Mouse (Mus musculus): ENCODE results near the gene Hs3st4. TPM values are rescaled to one million over a fixed set of nuclear protein-coding genes. Genes with fewer than 3 reads are reported as not detected.
A peak's percentile ranks its signal among the peaks of the same experiment; 100 is the strongest.

Hs3st4 gene
- 0.18 and 0.22 TPM in 2 replicates for polyA plus RNA-seq (2014; fragmentation: Nextera tagmentation; extraction: Ambion mirVana)

DNA sequence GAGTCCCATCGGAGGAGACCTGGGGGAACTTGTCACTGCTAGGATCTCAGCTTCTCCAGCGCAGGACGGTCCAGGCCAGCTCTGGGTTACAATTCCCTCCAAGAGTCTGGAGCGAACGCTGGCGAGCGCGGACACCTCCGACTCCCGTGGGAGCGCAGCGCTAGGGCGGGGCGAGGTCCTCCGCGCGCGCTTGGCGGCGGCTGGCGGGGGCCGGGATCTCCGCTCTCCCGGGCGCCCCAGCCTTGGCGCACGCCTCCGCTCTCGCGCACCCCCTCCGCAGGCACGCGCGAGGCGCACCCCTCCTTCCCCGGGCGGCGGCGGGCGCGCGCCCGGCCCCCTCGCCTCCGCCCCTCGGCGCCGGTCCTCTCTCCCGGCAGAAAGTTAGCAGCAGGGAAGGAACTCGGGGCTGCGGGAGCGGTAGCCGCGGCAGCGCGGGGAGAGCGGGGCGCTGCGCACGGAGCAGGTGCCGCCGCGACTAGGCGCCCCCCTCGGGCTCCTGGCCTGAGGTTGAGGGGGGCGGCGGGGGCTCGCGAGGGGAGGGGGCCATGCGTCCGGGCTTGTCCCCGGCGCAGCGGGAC is at the start of gene Hs3st4:
Gene Hs3st4 (plus strand): TSS at position 409 of the 578 bp plus-strand sequence.
- under 1% methylated on average over 54 of the region's 74 CpGs for WGBS
- DNase-seq (ENCODE audit: low spot score, missing footprints) (peak; percentile 92), ATAC-seq (ENCODE audit: low FRiP score) (peak; percentile 61)
- Histone ChIP-seq H3K36me3 (ENCODE audit: control insufficient read depth, insufficient read depth, low read length) (no peaks in the 10 kb centered on the region), H3K27ac (ENCODE audit: low read depth, low read length) (no peak within 1 kb of the TSS), H3K9ac (ENCODE audit: low read length) (peak within 1 kb of the TSS; percentile 49), H3K4me3 (ENCODE audit: low read depth, low read length) (peak within 1 kb of the TSS; percentile 65), H3K9me3 (ENCODE audit: control insufficient read depth, low read length) (no peaks in the 10 kb centered on the region), H3K4me2 (peak within 1 kb of the TSS; percentile 96), H3K27me3 (ENCODE audit: control insufficient read depth, insufficient read depth, low read length) (peaks cover 52% of the 10 kb centered on the region), H3K4me1 (ENCODE audit: control insufficient read depth, insufficient read depth, low read length) (peaks cover 6% of the 10 kb centered on the region; the same call in 1 of the 2 replicates)

DNA sequence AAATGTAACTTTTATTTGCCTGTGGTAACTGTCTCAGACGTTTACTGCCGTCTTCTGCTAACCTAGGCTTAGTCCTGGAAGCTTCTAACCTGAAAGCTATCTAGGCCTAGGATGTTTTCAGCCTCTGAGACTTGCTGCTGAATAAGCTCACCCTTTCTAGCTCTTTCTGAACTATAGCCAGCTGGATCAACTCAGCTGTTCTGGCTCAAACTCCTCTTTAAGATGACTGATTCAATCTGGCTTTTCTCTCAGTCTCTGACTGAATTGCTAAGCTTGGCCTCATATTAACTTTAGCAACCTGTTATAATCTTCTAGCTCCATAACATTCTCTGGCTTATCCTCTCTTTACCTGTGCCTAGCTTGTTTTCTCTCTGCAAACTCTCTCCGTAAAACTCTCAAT is 35.8 kb upstream of the Hs3st4 start:
- Histone ChIP-seq H3K9me3 (ENCODE audit: control insufficient read depth, low read length) (no peaks in the 10 kb centered on the region), H3K4me3 (ENCODE audit: low read depth, low read length) (no peak overlapping the region), H3K4me1 (ENCODE audit: control insufficient read depth, insufficient read depth, low read length) (no peaks in the 10 kb centered on the region), H3K27me3 (ENCODE audit: control insufficient read depth, insufficient read depth, low read length) (no peaks in the 10 kb centered on the region), H3K4me2 (no peak overlapping the region), H3K36me3 (ENCODE audit: control insufficient read depth, insufficient read depth, low read length) (no peaks in the 10 kb centered on the region), H3K9ac (ENCODE audit: low read length) (no peak overlapping the region), H3K27ac (ENCODE audit: low read depth, low read length) (no peak overlapping the region)
- WGBS, result 78% methylated on average over 3 of the region's 3 CpGs
- DNase-seq (ENCODE audit: low spot score, missing footprints) (no peak), ATAC-seq (ENCODE audit: low FRiP score) (no peak)

DNA sequence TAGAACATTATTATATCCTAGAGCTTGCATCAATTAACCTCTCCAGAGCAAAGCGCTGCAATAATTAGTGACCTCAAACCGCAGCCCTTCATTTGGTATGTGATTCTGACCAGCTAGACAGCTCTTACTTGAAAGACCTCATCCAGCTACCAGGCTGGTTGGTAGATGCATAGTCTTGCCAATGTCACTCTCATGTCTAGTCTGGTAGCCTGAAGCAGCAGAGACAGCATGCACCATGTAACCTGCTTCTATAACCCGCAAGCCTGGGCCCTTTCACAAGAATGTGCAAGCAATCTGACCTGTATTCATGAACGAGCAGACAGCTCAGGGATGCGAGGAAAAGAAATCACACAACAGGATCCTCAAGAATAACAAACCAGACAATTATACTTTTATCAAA is 19.6 kb upstream of the Hs3st4 start:
- 87% methylated on average over 5 of the region's 5 CpGs for WGBS
- Histone ChIP-seq H3K27me3 (ENCODE audit: control insufficient read depth, insufficient read depth, low read length) (no peaks in the 10 kb centered on the region), H3K9me3 (ENCODE audit: control insufficient read depth, low read length) (no peaks in the 10 kb centered on the region)

DNA sequence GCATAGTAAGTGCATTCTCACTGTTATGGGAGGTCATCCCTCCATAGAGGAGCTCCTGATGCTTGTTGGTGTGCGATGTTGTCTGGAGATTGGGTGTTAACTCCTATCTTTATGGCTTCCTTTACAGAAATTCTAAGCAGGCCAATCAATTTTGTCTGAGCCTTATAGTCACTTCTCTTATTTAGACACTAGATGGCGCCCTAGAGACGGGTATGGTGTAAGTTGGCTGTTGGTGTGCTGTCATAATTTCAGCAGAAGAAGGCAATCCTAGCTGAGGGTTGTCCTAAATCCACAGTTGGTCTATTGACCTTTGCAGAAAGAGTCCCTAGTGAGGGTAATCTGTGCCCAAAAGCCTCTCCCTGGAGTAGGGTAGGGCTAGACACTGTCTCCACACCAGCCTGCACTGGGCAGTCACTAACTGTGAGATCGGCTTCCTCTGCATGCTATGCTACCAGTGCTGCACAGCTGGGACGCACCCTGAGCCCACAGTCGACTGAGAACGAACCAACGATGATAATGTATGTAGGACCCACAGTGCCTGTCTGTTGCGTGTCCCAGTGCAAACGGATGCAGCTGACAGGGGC is 18.0 kb upstream of the Hs3st4 start:
- H3K4me2 ChIP-seq, result no peak overlapping the region
- DNase-seq (ENCODE audit: low spot score, missing footprints), result peak; percentile 86
- H3K4me3 ChIP-seq (ENCODE audit: low read depth, low read length), result no peak overlapping the region
- no peaks in the 10 kb centered on the region for H3K27me3 ChIP-seq (ENCODE audit: control insufficient read depth, insufficient read depth, low read length)
- WGBS, result 55% methylated on average over 10 of the region's 10 CpGs
- no peaks in the 10 kb centered on the region for H3K9me3 ChIP-seq (ENCODE audit: control insufficient read depth, low read length)
- no peaks in the 10 kb centered on the region for H3K36me3 ChIP-seq (ENCODE audit: control insufficient read depth, insufficient read depth, low read length)
- H3K4me1 ChIP-seq (ENCODE audit: control insufficient read depth, insufficient read depth, low read length), result no peaks in the 10 kb centered on the region
- peak; percentile 58; the same call in 1 of the 2 replicates for ATAC-seq (ENCODE audit: low FRiP score)
- H3K27ac ChIP-seq (ENCODE audit: low read depth, low read length), result no peak overlapping the region
- no peak overlapping the region for H3K9ac ChIP-seq (ENCODE audit: low read length)

More for the DNA sequence above, 19.6 kb upstream of the Hs3st4 start:
- Histone ChIP-seq H3K27ac (ENCODE audit: low read depth, low read length) (no peak overlapping the region), H3K36me3 (ENCODE audit: control insufficient read depth, insufficient read depth, low read length) (no peaks in the 10 kb centered on the region), H3K9ac (ENCODE audit: low read length) (no peak overlapping the region), H3K4me1 (ENCODE audit: control insufficient read depth, insufficient read depth, low read length) (no peaks in the 10 kb centered on the region), H3K4me2 (no peak overlapping the region), H3K4me3 (ENCODE audit: low read depth, low read length) (no peak overlapping the region)
- no peak for ATAC-seq (ENCODE audit: low FRiP score)
- DNase-seq (ENCODE audit: low spot score, missing footprints), result no peak

DNA sequence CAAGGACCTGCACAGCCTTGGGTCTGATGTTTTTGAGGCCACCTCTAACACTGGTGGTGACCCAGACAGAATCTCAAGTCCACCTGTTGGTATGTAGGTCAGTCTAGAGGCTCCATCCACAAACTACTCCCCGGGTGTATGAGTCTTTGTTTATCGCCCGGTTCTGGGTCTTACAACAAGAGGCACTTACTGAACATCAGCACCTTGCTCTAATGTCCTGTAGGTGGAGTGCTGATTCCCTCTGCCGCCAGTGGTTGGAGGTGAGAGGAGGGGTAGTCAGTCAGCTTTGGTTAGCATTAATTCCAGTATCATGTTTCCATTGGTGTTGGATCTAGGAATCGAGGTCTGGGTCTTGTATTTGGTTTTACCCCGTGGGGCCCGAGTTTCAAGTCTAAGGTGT is 17.2 kb upstream of the Hs3st4 start:
- Histone ChIP-seq H3K36me3 (ENCODE audit: control insufficient read depth, insufficient read depth, low read length) (no peaks in the 10 kb centered on the region), H3K9me3 (ENCODE audit: control insufficient read depth, low read length) (no peaks in the 10 kb centered on the region), H3K27me3 (ENCODE audit: control insufficient read depth, insufficient read depth, low read length) (no peaks in the 10 kb centered on the region), H3K27ac (ENCODE audit: low read depth, low read length) (no peak overlapping the region), H3K4me3 (ENCODE audit: low read depth, low read length) (no peak overlapping the region), H3K4me1 (ENCODE audit: control insufficient read depth, insufficient read depth, low read length) (no peaks in the 10 kb centered on the region), H3K9ac (ENCODE audit: low read length) (no peak overlapping the region), H3K4me2 (no peak overlapping the region)
- ATAC-seq (ENCODE audit: low FRiP score) (no peak), DNase-seq (ENCODE audit: low spot score, missing footprints) (no peak)
- WGBS, result 72% methylated on average over 7 of the region's 7 CpGs

DNA sequence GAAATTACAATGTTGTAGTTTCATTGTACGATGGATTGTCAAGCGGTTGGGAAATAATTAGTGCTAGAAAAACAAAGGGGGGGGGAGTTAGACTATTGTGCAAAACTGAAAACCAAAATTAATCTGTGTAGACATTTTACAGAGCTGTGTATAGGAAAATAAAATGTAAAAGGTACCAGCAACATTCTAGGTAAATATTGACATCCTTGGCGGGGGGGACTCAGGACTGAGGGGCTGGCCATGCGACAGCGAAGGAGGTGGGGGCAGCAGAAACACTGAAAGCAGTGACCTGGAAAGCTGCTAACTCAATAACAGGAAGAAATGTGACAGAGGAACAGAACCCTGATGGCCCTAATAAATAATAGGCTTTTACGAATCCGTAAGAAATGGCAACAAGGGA is 7.2 kb upstream of the Hs3st4 start:
- Histone ChIP-seq H3K9ac (ENCODE audit: low read length) (no peak overlapping the region), H3K36me3 (ENCODE audit: control insufficient read depth, insufficient read depth, low read length) (no peaks in the 10 kb centered on the region), H3K27ac (ENCODE audit: low read depth, low read length) (no peak overlapping the region), H3K4me2 (no peak overlapping the region), H3K9me3 (ENCODE audit: control insufficient read depth, low read length) (no peaks in the 10 kb centered on the region), H3K4me3 (ENCODE audit: low read depth, low read length) (no peak overlapping the region), H3K4me1 (ENCODE audit: control insufficient read depth, insufficient read depth, low read length) (no peaks in the 10 kb centered on the region), H3K27me3 (ENCODE audit: control insufficient read depth, insufficient read depth, low read length) (0 out of 2 replicates have a peak, but pooled peaks cover under 1% of the 10 kb centered on the region)
- DNase-seq (ENCODE audit: low spot score, missing footprints) (no peak), ATAC-seq (ENCODE audit: low FRiP score) (no peak)
- WGBS, result 63% methylated on average over 7 of the region's 7 CpGs

DNA sequence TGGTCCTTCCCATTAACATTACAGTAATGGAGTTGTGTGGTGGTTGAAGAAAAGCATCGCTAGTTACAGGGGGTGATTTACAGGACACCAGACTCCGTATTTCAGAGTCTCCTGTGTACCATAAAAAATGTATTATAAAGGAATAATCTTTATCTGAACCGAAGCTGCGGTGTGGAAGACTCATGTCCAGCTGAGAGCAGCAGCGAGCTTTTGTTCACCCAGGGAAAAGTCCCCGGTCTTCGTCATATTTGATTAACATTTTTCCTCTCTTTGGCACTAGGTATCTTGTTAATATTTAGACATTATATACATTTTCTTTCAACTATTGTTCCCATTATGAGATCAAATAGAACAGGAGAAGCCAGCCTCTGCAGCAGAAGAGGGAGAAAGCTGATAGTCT is 1.2 kb upstream of the Hs3st4 start:
- H3K36me3 ChIP-seq (ENCODE audit: control insufficient read depth, insufficient read depth, low read length), result no peaks in the 10 kb centered on the region
- no peak overlapping the region for H3K27ac ChIP-seq (ENCODE audit: low read depth, low read length)
- H3K4me2 ChIP-seq, result no peak overlapping the region
- H3K4me1 ChIP-seq (ENCODE audit: control insufficient read depth, insufficient read depth, low read length), result peaks cover 6% of the 10 kb centered on the region; the same call in 1 of the 2 replicates
- H3K27me3 ChIP-seq (ENCODE audit: control insufficient read depth, insufficient read depth, low read length), result peaks cover 52% of the 10 kb centered on the region
- H3K9ac ChIP-seq (ENCODE audit: low read length), result no peak overlapping the region
- DNase-seq (ENCODE audit: low spot score, missing footprints) (no peak), ATAC-seq (ENCODE audit: low FRiP score) (no peak)
- WGBS, result 34% methylated on average over 7 of the region's 7 CpGs
- no peaks in the 10 kb centered on the region for H3K9me3 ChIP-seq (ENCODE audit: control insufficient read depth, low read length)
- no peak overlapping the region for H3K4me3 ChIP-seq (ENCODE audit: low read depth, low read length)

DNA sequence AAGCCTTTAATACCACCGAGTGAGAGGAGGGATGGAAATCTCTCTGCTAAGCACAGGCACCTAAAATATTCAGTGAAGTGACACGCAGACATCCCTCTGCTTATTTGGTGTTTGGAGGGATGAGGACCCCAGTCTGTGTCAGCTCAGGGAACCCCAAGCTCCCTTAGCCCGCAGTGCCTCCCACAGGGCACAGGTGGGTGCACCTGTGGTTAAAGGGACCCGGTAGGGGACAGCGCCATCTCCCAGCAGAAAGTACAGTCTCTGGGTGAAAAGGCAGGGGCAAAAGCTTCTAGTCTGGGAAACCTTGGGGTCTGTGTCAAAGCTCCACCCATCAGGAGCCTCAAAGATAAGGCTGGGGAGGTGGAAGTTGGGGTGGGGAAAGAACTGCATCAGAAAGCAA is 659 bp upstream of the Hs3st4 start:
- Histone ChIP-seq H3K27ac (ENCODE audit: low read depth, low read length) (no peak overlapping the region), H3K27me3 (ENCODE audit: control insufficient read depth, insufficient read depth, low read length) (peaks cover 52% of the 10 kb centered on the region), H3K9me3 (ENCODE audit: control insufficient read depth, low read length) (no peaks in the 10 kb centered on the region), H3K4me1 (ENCODE audit: control insufficient read depth, insufficient read depth, low read length) (peaks cover 6% of the 10 kb centered on the region; the same call in 1 of the 2 replicates), H3K9ac (ENCODE audit: low read length) (no peak overlapping the region), H3K4me3 (ENCODE audit: low read depth, low read length) (peak overlapping the region; percentile 65), H3K36me3 (ENCODE audit: control insufficient read depth, insufficient read depth, low read length) (no peaks in the 10 kb centered on the region), H3K4me2 (peak overlapping the region; percentile 96)
- DNase-seq (ENCODE audit: low spot score, missing footprints) (peak; percentile 83), ATAC-seq (ENCODE audit: low FRiP score) (no peak)
- 1% methylated on average over 5 of the region's 5 CpGs for WGBS

DNA sequence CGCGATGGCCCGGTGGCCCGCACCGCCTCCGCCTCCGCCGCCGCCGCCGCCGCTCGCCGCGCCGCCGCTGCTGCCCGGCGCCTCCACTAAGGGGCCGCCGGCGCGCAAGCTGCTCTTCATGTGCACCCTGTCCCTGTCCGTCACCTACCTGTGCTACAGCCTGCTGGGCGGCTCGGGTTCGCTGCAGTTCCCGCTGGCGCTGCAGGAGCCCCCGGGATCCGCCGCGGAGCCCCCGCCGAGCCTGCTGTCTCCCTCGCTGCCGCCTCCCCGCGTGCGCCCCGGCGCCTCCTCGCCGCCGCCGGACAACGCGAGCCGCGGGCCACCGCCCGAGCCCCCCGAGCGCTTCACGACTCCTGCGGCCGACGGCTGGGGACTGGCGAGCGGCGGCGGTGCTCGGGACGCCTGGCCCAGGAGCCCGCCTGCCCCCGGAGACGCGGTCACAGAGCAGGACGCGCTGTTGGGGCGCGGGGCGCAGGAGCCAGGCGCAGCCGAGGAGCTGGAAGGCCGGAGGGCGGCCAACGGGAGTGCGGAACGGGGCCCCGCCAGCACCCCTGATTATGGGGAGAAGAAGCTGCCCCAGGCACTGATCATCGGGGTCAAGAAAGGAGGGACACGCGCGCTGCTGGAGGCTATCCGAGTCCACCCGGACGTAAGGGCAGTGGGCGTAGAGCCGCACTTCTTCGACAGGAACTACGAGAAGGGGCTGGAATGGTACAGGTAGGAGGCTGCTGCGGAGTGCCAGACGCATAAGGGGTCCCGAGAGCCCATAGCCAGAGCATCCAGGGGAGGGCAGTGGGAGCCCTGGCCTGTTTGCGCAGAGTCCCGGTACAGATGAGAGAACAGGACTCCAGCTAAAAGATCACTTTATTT is 743 bp downstream of the Hs3st4 start:
- WGBS, result under 1% methylated on average over 93 of the region's 97 CpGs
- peaks cover 52% of the 10 kb centered on the region for H3K27me3 ChIP-seq (ENCODE audit: control insufficient read depth, insufficient read depth, low read length)
- H3K9ac ChIP-seq (ENCODE audit: low read length), result peak overlapping the region; percentile 49
- peaks cover 6% of the 10 kb centered on the region; the same call in 1 of the 2 replicates for H3K4me1 ChIP-seq (ENCODE audit: control insufficient read depth, insufficient read depth, low read length)
- DNase-seq (ENCODE audit: low spot score, missing footprints), result peak; percentile 90
- H3K9me3 ChIP-seq (ENCODE audit: control insufficient read depth, low read length), result no peaks in the 10 kb centered on the region
- no peaks in the 10 kb centered on the region for H3K36me3 ChIP-seq (ENCODE audit: control insufficient read depth, insufficient read depth, low read length)
- no peak overlapping the region for H3K27ac ChIP-seq (ENCODE audit: low read depth, low read length)
- peak; percentile 71 for ATAC-seq (ENCODE audit: low FRiP score)
- H3K4me2 ChIP-seq, result peak overlapping the region; percentile 96
- H3K4me3 ChIP-seq (ENCODE audit: low read depth, low read length), result peak overlapping the region; percentile 65

Measured in midbrain, embryonic 11.5 days (tissue).